Mouse (Mus musculus) CD4-positive, CD25-positive, alpha-beta regulatory T cell, adult 4 months (primary cell): ENCODE measurements around the gene Prex1. TPM values are rescaled to one million over a fixed set of nuclear protein-coding genes. Genes with fewer than 3 reads are reported as not detected.
"Not testable (repeated sequence)": the region's sequence is repeated elsewhere in the genome, so short reads cannot be mapped to it uniquely, and the experiment has no call there.

ENCODE experiments used
- ATAC-seq: one replicate; pipeline ENCODE4 v1.8.0; 2017
- polyA plus RNA-seq, 2 experiments: library from polyadenylated mRNA; unstranded; fragments of 100-300 nt; shearing (Covaris generic); gene quantifications; one replicate each; pipeline ENCODE4 v1.2.1; 2017

Prex1 gene
- polyA plus RNA-seq = 10 to 100 TPM; 25.0 to 25.2 TPM

GRCm38 (mm10) chr2:166713690-166714426 is at the start of gene Prex1:
TSS of gene Prex1 (minus strand) at chr2:166713832.
- ATAC-seq = peak; percentile 87

- ATAC-seq = no peak
Measured at GRCm38 (mm10) chr2:166757969-166758368, 44.3 kb upstream of the Prex1 start.

- ATAC-seq = peak; percentile 71
Measured at GRCm38 (mm10) chr2:166754760-166755159, 41.1 kb upstream of the Prex1 start.

GRCm38 (mm10) chr2:166754194-166754593 is 40.6 kb upstream of the Prex1 start:
- ATAC-seq = no peak

- ATAC-seq = no peak
Measured at GRCm38 (mm10) chr2:166750620-166751191, 37.1 kb upstream of the Prex1 start.

- not testable (repeated sequence) for ATAC-seq
Measured at GRCm38 (mm10) chr2:166746261-166746913, 32.8 kb upstream of the Prex1 start.

GRCm38 (mm10) chr2:166745849-166746248 is 32.2 kb upstream of the Prex1 start:
- no peak for ATAC-seq

GRCm38 (mm10) chr2:166744433-166744832 is 30.8 kb upstream of the Prex1 start:
- ATAC-seq = no peak

GRCm38 (mm10) chr2:166743504-166743903 is 29.9 kb upstream of the Prex1 start:
- no peak for ATAC-seq

GRCm38 (mm10) chr2:166741445-166741844 is 27.8 kb upstream of the Prex1 start:
- ATAC-seq = no peak

- no peak for ATAC-seq
Measured at GRCm38 (mm10) chr2:166740396-166740795, 26.8 kb upstream of the Prex1 start.

- ATAC-seq = no peak
Measured at GRCm38 (mm10) chr2:166737307-166737706, 23.7 kb upstream of the Prex1 start.

- no peak for ATAC-seq
Measured at GRCm38 (mm10) chr2:166735469-166736001, 21.9 kb upstream of the Prex1 start.

- ATAC-seq = no peak
Measured at GRCm38 (mm10) chr2:166732860-166733259, 19.2 kb upstream of the Prex1 start.

GRCm38 (mm10) chr2:166732146-166732545 is 18.5 kb upstream of the Prex1 start:
- ATAC-seq = no peak

- not testable (repeated sequence) for ATAC-seq
Measured at GRCm38 (mm10) chr2:166731102-166731883, 17.7 kb upstream of the Prex1 start.

GRCm38 (mm10) chr2:166730567-166730915 is 16.9 kb upstream of the Prex1 start:
- ATAC-seq = no peak

GRCm38 (mm10) chr2:166729656-166730566 is 16.3 kb upstream of the Prex1 start:
- no peak for ATAC-seq

GRCm38 (mm10) chr2:166729045-166729444 is 15.4 kb upstream of the Prex1 start:
- ATAC-seq = no peak

GRCm38 (mm10) chr2:166728261-166728680 is 14.6 kb upstream of the Prex1 start:
- no peak for ATAC-seq

GRCm38 (mm10) chr2:166727790-166728189 is 14.2 kb upstream of the Prex1 start:
- ATAC-seq = no peak

- ATAC-seq = no peak
Measured at GRCm38 (mm10) chr2:166726891-166727290, 13.3 kb upstream of the Prex1 start.
